Mouse (Mus musculus) adrenal gland, postnatal 14 days (tissue): Measurements from ENCODE around the gene Lamb3. TPM values are rescaled to one million over a fixed set of nuclear protein-coding genes. Genes with fewer than 3 reads are reported as not detected.

Experiments used
- DNase-seq: peaks from one replicate; pipeline ENCODE4 v3.0.0; 2021; ENCODE audit warnings: mixed read lengths
- total RNA-seq: library from RNA; stranded (reverse); gene quantifications from 2 replicates; pipeline ENCODE4 v1.2.3, GENCODE M21; 2021

Lamb3 gene
- total RNA-seq, 1 experiment from 2014 or later: 1.0 TPM

DNA sequence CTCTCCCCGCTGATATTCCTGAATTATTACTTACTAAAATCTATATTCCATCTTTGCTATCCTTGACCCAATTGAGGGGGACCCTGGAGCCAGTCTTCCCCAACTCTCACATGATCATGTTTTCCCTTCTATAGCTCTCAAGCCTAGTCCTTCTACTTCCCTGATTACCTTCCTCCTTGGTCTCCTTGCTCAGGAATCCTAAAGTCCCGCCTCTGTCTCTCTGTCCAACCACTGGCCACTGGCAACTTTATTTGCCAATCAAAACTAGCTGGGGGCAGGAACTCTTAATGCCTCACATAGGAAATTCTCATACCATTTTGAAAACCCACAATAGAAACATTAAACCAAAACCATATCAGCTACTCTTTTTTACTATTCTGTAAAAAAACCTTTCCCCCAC lies 73.8 kb downstream of the Lamb3 start:
- DNase-seq: no peak

DNA sequence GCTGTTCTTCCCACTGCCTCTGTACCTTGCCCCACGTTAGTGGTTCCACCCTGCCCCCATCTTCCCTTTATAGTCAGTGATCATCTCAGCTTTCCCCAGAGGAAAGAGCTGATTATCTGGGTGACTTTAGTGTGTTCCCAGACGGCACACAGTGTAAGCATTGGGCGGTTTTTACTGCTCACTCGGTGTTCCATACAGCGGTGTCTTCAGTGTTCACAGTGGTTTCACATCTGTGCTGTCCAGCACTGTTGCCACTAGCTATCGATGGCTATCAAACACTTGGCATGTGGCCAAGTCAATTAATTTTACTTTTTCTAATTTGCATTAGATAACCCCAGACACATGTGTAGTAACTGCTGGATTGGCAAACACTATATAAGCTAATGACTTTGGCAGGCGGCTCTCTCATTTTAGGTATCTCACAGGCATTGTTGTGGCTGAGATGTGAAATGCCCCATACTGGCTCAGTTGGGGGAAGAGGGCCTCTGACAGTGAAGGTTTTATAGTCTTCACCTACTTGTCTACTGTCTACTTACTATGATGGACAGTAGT lies 76.8 kb downstream of the Lamb3 start:
- no peak for DNase-seq

DNA sequence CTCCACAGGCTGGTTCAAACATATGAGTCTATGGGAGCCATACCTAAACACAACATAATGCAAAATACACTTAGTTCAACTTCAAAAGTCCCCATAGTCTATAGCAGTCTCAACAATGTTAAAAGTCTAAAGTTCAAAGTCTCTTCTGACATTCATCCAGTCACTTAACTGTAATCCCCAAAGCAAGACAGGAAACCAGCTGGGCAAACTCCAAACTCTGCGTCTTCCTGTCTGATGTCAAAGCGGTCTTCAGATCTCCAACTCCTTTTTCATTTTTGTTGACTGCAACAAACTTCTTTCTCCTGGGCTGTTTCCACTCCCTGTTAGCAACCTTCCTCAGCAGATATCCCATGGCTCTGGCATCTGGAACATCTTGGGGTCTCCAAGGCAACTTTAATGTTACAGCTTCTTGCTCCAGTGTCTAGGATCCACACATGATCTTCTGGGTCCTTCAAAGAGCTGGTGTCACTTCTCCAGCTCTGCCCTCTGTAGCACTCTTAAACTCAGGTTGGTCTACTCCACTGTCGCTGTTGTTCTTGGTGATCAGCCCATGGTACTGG lies 78.3 kb downstream of the Lamb3 start:
- peak; percentile 28 for DNase-seq

DNA sequence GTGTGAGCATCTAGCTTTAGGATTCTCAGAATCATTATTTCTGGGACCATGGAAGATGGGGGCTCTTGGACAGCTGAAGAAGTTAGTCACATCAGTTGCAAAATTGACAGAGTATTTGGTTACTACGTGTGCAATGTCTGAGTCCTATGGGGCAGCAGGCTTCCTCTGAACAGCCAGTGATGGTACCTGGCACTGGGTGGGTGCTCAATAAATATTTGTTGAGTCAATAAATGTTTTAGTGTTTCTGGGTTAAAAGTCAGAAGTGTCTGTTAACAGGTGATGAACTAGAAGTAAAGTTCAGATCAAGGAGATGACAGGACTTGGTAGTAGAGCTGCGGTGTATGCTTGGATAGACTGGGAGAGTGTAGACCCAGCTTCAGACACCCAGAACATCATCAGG lies 80.1 kb downstream of the Lamb3 start:
- no peak for DNase-seq

DNA sequence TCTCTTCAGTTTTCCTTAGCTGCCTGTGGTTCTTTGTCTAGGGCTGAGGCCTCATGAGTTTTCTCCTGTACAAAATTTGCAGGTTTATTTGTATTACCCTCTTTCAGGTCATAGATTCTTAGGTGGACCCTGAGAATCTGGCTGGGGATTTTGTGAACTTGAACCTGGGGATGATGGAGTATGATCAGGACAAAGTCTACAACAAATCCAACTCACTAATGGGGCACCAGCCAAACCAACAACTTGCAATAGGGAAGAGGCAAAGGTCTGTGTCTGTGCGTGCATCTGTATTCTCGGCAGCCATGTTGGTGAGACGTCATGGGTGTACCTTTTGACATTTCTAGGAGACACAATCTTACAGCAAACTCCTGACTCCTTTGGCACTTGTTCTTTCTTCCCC lies 81.6 kb downstream of the Lamb3 start:
- DNase-seq: no peak

DNA sequence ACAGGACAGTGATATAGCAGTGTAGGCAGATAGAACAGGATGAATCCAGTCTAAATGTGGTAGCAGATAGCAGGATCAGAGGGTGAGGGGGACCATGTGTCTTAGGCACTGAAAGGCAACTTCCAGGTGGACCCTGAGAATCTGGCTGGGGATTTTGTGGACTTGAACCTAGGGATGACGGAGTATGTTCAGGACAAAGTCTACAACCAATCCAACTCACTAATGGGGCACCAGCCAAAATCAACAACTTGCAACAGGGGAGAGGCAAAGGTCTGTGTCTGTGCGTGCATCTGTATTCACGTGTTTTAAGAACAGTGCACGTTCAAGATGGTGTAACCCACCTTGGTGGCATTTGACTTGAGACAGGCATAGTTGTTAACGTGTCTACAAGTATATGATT lies 82.4 kb downstream of the Lamb3 start:
- no peak for DNase-seq

DNA sequence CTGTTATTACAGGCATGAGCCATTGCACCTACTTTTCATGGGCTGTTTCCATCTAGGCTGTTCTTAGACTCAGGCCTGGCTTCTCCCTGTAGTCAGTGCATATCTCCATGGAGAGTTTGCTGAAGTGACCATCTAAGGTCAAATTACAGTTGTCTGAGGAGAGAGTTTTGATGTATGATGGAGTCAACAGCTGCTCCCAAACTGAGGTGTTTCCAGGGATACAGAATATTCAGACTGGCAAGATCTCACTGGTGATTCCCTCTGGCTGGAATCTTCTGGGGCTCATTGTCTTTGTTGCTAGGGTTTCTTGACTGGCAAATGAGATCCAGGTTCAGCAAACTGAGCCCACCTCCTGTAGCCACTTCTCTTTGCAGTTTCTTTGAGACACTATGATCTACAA lies 83.2 kb downstream of the Lamb3 start:
- DNase-seq: no peak

DNA sequence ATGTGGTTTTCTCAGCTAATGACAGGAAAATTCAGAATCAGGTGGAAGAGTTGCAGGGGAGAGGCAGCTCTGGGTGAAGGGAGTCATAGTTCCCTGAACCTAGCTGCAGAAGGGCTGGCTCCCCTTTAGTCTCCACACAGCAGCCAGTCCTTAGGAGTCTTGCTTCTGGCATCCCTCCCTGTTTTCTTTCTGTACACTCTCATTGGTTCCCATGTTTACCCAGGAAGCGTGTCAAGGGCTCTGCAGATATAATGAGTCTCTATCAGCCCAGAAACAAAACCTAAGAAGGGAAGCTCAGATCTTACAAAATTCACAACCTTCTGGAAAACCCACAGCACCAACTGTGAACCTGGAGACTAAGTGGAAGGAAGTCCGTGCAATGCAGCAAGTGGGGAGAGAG lies 85.5 kb downstream of the Lamb3 start:
- DNase-seq: no peak

DNA sequence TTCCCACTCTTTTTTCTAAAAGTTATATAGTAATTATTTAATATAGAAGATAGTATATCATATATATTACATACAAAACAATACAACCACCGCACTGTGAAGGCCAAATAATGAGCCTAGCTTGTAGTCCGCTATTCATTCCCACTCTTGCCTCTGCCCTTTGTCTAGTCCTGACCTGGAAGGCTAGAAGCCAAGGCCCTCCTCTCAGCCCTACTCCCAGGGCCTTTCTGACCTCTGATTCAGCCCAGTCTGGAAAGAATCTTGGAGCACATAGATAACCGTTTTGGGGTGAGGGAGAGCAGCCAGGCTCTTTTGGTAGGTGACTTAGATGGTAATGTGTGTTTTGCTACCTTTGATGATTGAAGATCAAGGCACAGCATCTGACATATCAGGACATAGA lies 86.4 kb downstream of the Lamb3 start:
- peak; percentile 42 for DNase-seq

DNA sequence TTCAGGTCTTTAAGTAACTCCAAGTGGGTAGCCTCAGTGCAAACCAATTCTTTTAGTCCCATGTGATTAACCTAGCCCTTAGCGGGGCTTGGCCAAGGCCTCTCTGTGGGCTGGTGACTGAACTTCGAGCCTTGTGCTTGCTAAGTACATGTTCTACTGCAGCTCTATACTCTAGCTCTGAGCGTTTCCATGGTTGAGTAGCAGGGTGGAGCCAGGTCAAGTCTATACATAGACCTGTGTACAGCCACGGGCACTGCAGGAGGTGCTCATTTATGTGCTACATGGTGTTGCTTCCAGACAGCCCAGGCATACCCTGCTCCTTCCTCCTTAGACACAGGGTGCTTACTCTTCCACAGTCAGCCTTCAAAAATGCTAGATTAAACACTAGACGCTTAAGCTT lies 88.4 kb downstream of the Lamb3 start:
- no peak for DNase-seq

DNA sequence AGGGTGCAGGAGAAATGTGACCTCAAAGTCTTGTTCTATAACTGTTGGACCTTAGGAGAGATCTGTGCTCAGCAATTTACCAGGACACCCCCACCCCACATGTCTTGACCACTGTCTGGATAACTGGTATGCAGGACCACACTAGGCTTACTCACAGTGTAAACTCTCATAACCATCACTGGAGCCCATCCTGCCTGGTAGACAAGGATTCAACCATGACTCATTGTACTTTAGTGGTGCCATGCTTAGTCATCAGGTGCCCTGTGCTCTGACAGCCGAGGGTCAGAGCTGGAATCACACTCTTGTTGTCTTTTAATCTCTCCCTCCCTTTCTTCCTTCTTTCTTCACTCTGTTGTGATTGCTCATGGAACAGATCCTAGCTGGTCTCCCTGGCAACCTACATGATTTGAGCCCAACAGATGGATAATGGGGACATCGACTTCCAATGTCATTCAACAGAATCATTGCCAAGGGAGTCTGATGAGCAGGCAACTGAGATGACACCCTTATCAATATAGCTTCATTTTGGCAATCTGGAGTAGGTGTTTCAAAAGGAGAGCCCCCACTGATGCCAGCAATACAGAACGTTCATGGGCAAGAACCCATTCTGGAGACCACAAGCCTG lies 90.8 kb downstream of the Lamb3 start:
- peak; percentile 35 for DNase-seq

DNA sequence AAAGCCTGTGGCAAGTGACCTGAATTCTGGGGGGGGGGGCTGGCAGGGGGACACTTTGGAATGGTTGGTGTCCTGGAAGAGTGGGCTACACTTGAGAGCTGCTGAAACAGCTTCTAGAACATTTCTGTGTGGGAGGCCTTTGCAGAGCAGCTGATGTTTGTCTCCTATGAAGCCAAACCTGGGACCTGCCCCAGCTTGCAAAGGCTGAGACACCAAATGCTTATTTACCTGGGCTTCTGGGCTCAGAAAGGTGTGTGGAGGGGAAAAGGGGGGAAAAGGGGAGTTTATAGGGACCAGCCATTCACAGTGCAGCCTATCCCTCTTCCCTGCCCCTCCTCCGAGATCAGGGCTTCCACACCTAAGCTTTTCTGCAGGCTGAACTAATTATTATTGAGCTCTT lies 92.5 kb downstream of the Lamb3 start:
- DNase-seq: no peak

DNA sequence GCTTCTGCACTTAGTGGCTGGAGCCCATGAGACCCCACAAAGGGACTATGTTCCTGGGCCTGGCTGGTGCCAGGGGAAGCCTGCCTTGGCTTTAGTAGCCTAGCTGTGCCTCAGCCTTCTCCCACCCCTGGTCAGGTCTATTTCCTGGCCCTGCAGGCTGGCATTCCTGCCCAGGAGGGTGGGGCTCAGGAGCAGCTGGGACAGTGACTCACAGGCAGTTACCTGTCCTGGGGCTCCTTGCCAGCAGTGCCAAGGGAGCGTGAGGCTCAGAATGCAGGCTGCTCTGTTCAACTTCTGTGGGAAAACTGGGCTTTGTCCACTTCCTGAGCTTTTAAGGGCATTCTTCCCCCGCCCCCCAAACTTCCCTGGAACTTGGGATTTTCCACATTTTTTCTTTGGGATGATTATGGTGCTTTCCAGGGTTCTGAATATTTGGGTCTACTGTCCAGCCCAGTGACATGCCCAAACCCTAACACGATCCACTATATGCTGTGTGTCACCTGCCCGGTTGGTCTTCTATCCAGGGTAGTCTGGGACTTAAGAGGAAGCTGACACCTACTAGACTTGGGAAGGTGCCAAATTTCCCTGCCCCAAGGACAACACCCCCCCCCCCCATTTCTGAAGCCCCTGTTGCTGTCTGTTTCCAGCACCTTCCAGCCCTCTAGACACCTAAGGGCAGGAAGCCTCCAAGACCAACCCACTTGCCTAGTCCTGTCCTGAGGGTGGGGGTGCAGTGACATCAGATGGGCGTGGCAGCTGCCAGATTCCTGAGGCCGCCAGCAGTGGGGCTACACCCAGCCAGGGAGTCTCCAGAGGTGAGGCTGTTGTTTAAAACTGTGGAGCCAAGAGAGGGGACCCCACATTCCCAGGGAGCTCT lies 94.0 kb downstream of the Lamb3 start:
- DNase-seq: no peak

DNA sequence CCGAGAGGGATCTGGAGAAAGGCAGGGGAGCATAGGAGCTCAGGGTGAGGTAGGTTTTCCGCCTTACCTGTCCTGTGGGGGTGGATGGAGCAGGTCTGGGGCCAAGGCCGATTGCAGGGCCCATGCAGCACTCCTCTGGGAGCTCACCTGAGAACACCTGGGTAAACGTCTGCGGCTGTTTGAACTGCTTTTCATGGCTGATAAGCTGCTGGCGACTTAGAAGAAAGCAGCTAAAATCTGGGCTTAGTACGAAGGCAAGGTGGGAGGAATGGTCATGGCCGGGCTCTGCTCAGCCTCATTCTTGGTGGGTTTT lies 94.5 kb downstream of the Lamb3 start:
- no peak for DNase-seq

DNA sequence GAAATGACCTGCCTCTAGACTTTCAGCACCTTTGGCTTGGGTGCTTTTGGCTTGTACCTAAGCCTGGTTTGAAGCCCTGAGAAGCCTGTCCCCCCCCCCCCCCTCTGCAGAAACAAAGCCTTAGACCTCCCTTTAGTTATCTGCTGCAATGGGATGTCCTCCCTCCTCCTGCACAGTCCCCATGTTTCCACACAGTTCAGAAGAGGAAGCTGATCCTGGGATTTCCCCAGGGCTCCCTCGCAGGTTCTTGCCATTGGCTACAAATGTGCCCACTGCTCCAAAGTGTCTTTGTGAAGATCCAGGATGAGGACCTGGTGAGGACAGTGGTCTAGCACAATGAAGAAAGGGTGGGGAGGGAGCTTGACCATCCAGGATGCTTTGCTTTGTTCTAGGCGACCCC lies 95.6 kb downstream of the Lamb3 start:
- no peak for DNase-seq

DNA sequence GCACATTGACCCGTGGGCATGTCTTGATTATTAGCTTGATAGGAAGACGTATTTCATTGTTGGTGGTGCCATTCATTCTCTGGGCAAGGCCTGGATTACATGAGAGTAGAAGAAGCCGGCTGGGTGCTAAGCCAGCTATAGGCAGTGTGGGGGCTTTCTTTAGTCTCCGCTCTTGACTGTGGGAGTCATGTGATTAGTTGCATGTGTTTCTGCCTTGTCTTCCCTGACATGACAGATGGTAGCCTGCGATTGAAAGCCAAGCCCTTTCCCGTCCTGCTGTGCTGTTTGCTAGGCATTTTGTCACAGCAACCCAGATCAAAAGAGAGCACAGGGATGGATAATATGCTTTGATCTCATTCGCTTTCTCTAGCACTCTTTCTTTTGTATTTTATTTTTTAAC lies 97.9 kb downstream of the Lamb3 start:
- DNase-seq: no peak

DNA sequence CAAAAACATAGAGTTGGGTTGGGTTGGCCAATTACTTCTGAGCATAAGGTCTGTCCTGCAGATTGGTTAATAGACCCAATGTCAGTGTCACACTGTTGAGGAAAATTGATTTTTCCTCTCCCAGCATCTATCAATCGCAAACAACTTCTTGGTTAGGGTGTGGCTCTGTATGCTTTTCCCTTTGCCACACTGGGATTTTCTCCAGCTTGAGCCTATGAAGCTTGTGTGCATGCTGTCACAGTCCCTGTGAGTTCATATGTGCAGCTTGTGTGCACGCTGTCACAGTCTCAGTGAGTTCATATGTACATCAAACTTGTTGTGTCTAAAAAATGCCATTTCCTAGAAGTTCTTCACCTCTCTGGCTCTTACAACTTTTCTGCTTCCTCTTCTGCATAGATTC lies 99.3 kb downstream of the Lamb3 start:
- DNase-seq: no peak

DNA sequence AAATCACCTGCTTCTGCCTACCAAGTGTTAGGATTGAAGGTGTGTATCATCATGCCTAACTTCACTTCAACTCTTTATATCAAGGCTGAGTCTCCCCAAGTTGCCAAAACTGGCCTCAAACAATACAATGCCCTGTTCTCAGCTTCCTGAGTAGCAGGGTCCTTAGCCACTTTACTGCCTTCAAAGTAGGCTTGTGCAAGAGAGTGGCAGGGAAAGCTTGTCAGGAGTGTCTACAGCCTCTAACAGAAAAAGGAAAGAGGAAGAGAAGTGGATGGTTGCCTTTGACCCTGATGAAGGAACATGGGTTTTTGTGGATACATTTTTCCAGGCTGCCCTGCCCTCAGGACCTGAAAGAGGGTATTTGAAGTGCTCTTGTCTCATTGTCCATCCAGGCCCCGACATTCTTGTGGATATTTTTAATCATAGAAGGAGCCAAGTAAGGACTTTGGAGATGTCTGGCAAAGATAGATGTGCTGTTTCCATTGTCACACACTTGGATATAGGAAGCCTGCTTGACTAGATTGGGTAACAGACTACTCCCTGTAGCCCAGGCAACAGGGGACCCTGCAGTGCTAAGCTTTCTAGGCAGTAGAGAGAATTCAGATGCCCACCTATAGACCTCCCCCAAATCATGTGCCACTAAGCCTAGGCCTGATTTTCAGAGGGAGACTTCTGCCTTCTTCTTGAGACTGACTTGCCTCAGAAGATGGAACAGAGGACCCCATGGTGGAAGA lies 102.5 kb downstream of the Lamb3 start:
- no peak for DNase-seq

DNA sequence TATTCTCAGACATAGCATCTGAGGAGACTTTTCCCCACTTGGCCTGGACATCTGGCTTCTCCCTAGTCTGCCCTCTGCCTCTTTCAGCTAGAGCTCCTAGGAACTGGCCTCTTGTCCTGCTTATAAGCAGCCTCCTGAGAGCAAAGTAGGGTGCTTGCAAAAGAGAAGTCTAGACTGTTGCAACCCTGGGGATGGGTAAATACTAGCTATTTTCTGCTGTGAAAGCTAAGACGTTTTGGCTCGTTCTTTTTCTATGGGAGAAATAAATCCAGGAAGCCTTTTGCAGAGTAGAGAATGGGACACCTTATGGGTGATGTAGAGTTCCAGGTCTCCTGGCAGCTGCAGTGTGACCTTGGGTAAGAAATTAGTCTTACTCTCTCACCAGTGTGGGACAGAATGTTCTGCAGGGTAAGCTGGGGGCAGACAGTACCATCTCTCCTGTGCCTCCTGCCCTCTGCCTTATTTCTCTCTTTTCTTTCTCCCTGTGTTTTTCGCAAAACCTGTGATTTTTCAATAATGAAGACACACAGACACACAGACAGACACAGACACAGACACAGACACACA lies 103.1 kb downstream of the Lamb3 start:
- peak; percentile 53 for DNase-seq

DNA sequence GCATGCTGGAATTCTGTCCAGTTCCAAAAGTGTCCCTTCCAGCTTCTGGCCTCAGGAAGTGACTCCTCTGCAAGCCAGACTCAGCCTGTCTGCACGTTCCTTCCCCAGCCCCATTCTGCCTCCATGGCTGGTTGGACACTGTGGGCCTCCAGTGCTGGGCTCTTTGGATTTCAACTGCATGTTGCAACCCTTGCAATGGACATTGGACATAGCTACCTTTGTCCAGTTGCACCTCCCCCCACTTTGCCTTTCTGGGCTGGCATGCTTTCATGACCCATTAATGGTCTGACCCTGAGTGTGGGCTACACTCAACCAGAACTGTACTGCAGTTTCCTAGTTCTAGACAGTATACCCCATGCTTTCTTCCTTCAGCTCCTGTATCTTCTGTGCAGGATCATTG lies 104.1 kb downstream of the Lamb3 start:
- DNase-seq: peak; percentile 57

DNA sequence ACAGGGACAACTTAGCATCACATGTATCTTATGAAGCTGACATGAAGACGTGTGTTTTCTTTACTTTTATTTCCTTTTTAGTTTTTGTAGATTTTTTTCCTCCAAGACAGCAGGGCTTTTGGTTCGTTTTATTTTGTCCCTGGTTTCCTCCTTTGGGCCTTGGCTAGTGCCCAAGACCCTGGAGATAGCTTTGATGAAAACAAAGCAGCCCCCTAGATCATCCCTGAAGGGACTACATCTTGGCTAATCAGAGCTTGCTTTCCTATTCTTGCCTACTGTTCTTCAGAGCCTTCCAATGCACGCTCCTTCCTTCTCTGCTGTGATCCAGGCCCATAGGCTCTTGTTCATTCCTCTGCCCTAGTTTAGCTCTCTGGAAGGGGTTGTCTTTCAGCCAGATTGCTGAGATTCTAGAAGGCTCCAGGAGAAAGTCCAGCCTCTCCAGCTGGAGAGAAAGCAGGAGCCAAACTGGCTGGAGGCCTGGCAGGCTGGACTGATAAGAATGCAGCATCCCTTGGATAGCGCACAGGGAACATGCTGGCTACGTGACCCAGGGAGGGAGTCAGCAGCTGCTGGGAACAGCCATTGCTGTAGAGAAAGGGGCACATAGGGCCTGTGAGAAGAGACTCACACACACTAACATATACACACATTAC lies 108.3 kb downstream of the Lamb3 start:
- DNase-seq: peak; percentile 82

DNA sequence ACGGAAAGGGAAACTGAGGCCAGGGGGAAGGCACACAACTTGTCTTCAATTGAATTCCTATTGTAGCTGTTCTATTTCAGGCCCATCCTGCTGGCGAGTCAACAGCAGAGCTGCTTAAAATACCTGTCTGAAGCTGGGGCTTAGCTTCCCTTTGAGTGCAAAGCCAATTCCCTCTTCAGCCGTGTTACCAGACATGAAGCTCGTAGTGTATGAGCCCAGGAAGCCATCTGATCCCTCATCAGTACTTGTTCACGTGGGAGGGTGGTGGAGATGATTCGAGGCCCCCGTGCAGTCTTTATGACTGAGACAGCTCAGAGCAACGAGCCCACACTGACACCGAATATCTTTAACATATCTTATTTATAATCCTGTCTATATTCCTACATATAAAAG lies 108.9 kb downstream of the Lamb3 start:
- DNase-seq: no peak
